Mouse (Mus musculus): ENCODE measurements around the gene Eva1c. TPM values are rescaled to one million over a fixed set of nuclear protein-coding genes. Genes with fewer than 3 reads are reported as not detected.

Gene Eva1c
- 6.1 and 6.4 TPM in 2 replicates for polyA plus RNA-seq (2014; fragmentation: Nextera tagmentation; extraction: Ambion mirVana)

- 70% methylated on average over 7 of the region's 7 CpGs for WGBS
- H3K4me1 ChIP-seq (ENCODE audit: control insufficient read depth, insufficient read depth, low read length), result peaks cover 4% of the 10 kb centered on the region
Measured at GRCm38 (mm10) chr16:90826457-90826856, at the start of gene Eva1c. Gene Eva1c, plus strand, starts transcription at chr16:90826719.

GRCm38 (mm10) chr16:90779783-90780182 lies 46.7 kb upstream of the Eva1c start:
- Histone ChIP-seq H3K4me2 (ENCODE audit: low read length) (no peak overlapping the region), H3K36me3 (ENCODE audit: control insufficient read depth, insufficient read depth, low read length) (peaks cover 87% of the 10 kb centered on the region), H3K4me3 (ENCODE audit: low read depth, low read length) (no peak overlapping the region), H3K27me3 (replicated peaks; ENCODE audit: control insufficient read depth, insufficient read depth, low read length) (no peaks in the 10 kb centered on the region), H3K27ac (ENCODE audit: low read depth, low read length) (no peak overlapping the region), H3K9me3 (replicated peaks; ENCODE audit: control insufficient read depth, low read length) (no peaks in the 10 kb centered on the region), H3K4me1 (ENCODE audit: control insufficient read depth, insufficient read depth, low read length) (no peaks in the 10 kb centered on the region), H3K9ac (ENCODE audit: low read length) (no peak overlapping the region)
- DNase-seq (ENCODE audit: low spot score), result no peak
- no peak for ATAC-seq
- WGBS, result 89% methylated on average over 11 of the region's 11 CpGs

More at GRCm38 (mm10) chr16:90826457-90826856, at the start of gene Eva1c:
- ATAC-seq, result no peak
- no peak for DNase-seq (ENCODE audit: low spot score)
- Histone ChIP-seq H3K36me3 (ENCODE audit: control insufficient read depth, insufficient read depth, low read length) (no peaks in the 10 kb centered on the region), H3K9ac (ENCODE audit: low read length) (no peak within 1 kb of the TSS), H3K4me2 (ENCODE audit: low read length) (no peak within 1 kb of the TSS), H3K4me3 (ENCODE audit: low read depth, low read length) (no peak within 1 kb of the TSS), H3K9me3 (replicated peaks; ENCODE audit: control insufficient read depth, low read length) (no peaks in the 10 kb centered on the region), H3K27ac (ENCODE audit: low read depth, low read length) (no peak within 1 kb of the TSS), H3K27me3 (replicated peaks; ENCODE audit: control insufficient read depth, insufficient read depth, low read length) (peaks cover 10% of the 10 kb centered on the region; the same call in 1 of the 2 replicates)

- DNase-seq (ENCODE audit: low spot score), result no peak
- Histone ChIP-seq H3K4me3 (ENCODE audit: low read depth, low read length) (no peak overlapping the region), H3K9me3 (replicated peaks; ENCODE audit: control insufficient read depth, low read length) (no peaks in the 10 kb centered on the region), H3K36me3 (ENCODE audit: control insufficient read depth, insufficient read depth, low read length) (peaks cover 95% of the 10 kb centered on the region), H3K27ac (ENCODE audit: low read depth, low read length) (no peak overlapping the region), H3K9ac (ENCODE audit: low read length) (no peak overlapping the region), H3K4me1 (ENCODE audit: control insufficient read depth, insufficient read depth, low read length) (no peaks in the 10 kb centered on the region), H3K27me3 (replicated peaks; ENCODE audit: control insufficient read depth, insufficient read depth, low read length) (no peaks in the 10 kb centered on the region), H3K4me2 (ENCODE audit: low read length) (no peak overlapping the region)
- 92% methylated on average over 11 of the region's 11 CpGs for WGBS
- ATAC-seq, result no peak
Measured at GRCm38 (mm10) chr16:90783302-90783701, 43.2 kb upstream of the Eva1c start.

GRCm38 (mm10) chr16:90785257-90785656 lies 41.3 kb upstream of the Eva1c start:
- Histone ChIP-seq H3K27ac (ENCODE audit: low read depth, low read length) (no peak overlapping the region), H3K36me3 (ENCODE audit: control insufficient read depth, insufficient read depth, low read length) (peaks cover 94% of the 10 kb centered on the region), H3K9ac (ENCODE audit: low read length) (no peak overlapping the region), H3K4me2 (ENCODE audit: low read length) (no peak overlapping the region), H3K27me3 (replicated peaks; ENCODE audit: control insufficient read depth, insufficient read depth, low read length) (no peaks in the 10 kb centered on the region), H3K9me3 (replicated peaks; ENCODE audit: control insufficient read depth, low read length) (no peaks in the 10 kb centered on the region), H3K4me1 (ENCODE audit: control insufficient read depth, insufficient read depth, low read length) (no peaks in the 10 kb centered on the region), H3K4me3 (ENCODE audit: low read depth, low read length) (no peak overlapping the region)
- no peak for DNase-seq (ENCODE audit: low spot score)
- WGBS, result 90% methylated on average over 4 of the region's 4 CpGs
- no peak for ATAC-seq

GRCm38 (mm10) chr16:90788580-90788979 lies 37.9 kb upstream of the Eva1c start:
- no peak overlapping the region for H3K4me3 ChIP-seq (ENCODE audit: low read depth, low read length)
- ATAC-seq (no peak), DNase-seq (ENCODE audit: low spot score) (no peak)
- H3K4me1 ChIP-seq (ENCODE audit: control insufficient read depth, insufficient read depth, low read length), result no peaks in the 10 kb centered on the region
- WGBS, result 95% methylated on average over 6 of the region's 6 CpGs
- no peak overlapping the region for H3K9ac ChIP-seq (ENCODE audit: low read length)
- H3K27me3 ChIP-seq (replicated peaks; ENCODE audit: control insufficient read depth, insufficient read depth, low read length), result no peaks in the 10 kb centered on the region
- H3K9me3 ChIP-seq (replicated peaks; ENCODE audit: control insufficient read depth, low read length), result no peaks in the 10 kb centered on the region
- no peak overlapping the region for H3K4me2 ChIP-seq (ENCODE audit: low read length)
- peaks cover 97% of the 10 kb centered on the region for H3K36me3 ChIP-seq (ENCODE audit: control insufficient read depth, insufficient read depth, low read length)
- H3K27ac ChIP-seq (ENCODE audit: low read depth, low read length), result no peak overlapping the region

GRCm38 (mm10) chr16:90790946-90791345 lies 35.6 kb upstream of the Eva1c start:
- 89% methylated on average over 6 of the region's 6 CpGs for WGBS

GRCm38 (mm10) chr16:90792066-90792465 lies 34.5 kb upstream of the Eva1c start:
- DNase-seq (ENCODE audit: low spot score) (no peak), ATAC-seq (no peak)
- Histone ChIP-seq H3K9me3 (replicated peaks; ENCODE audit: control insufficient read depth, low read length) (no peaks in the 10 kb centered on the region), H3K27me3 (replicated peaks; ENCODE audit: control insufficient read depth, insufficient read depth, low read length) (no peaks in the 10 kb centered on the region), H3K4me2 (ENCODE audit: low read length) (no peak overlapping the region), H3K9ac (ENCODE audit: low read length) (no peak overlapping the region), H3K4me1 (ENCODE audit: control insufficient read depth, insufficient read depth, low read length) (no peaks in the 10 kb centered on the region), H3K36me3 (ENCODE audit: control insufficient read depth, insufficient read depth, low read length) (peaks cover 90% of the 10 kb centered on the region), H3K4me3 (ENCODE audit: low read depth, low read length) (no peak overlapping the region), H3K27ac (ENCODE audit: low read depth, low read length) (no peak overlapping the region)
- WGBS, result 89% methylated on average over 5 of the region's 5 CpGs

More at GRCm38 (mm10) chr16:90790946-90791345, 35.6 kb upstream of the Eva1c start:
- H3K4me1 ChIP-seq (ENCODE audit: control insufficient read depth, insufficient read depth, low read length), result no peaks in the 10 kb centered on the region
- H3K4me2 ChIP-seq (ENCODE audit: low read length), result no peak overlapping the region
- H3K27me3 ChIP-seq (replicated peaks; ENCODE audit: control insufficient read depth, insufficient read depth, low read length), result no peaks in the 10 kb centered on the region
- no peak overlapping the region for H3K27ac ChIP-seq (ENCODE audit: low read depth, low read length)
- no peaks in the 10 kb centered on the region for H3K9me3 ChIP-seq (replicated peaks; ENCODE audit: control insufficient read depth, low read length)
- H3K36me3 ChIP-seq (ENCODE audit: control insufficient read depth, insufficient read depth, low read length), result peaks cover 96% of the 10 kb centered on the region
- no peak for ATAC-seq
- no peak overlapping the region for H3K9ac ChIP-seq (ENCODE audit: low read length)
- no peak overlapping the region for H3K4me3 ChIP-seq (ENCODE audit: low read depth, low read length)
- DNase-seq (ENCODE audit: low spot score), result no peak

GRCm38 (mm10) chr16:90792500-90792899 lies 34.0 kb upstream of the Eva1c start:
- WGBS, result 95% methylated on average over 3 of the region's 3 CpGs
- Histone ChIP-seq H3K4me2 (ENCODE audit: low read length) (no peak overlapping the region), H3K27ac (ENCODE audit: low read depth, low read length) (no peak overlapping the region), H3K27me3 (replicated peaks; ENCODE audit: control insufficient read depth, insufficient read depth, low read length) (no peaks in the 10 kb centered on the region), H3K4me1 (ENCODE audit: control insufficient read depth, insufficient read depth, low read length) (no peaks in the 10 kb centered on the region), H3K9me3 (replicated peaks; ENCODE audit: control insufficient read depth, low read length) (no peaks in the 10 kb centered on the region), H3K36me3 (ENCODE audit: control insufficient read depth, insufficient read depth, low read length) (peaks cover 90% of the 10 kb centered on the region), H3K4me3 (ENCODE audit: low read depth, low read length) (no peak overlapping the region), H3K9ac (ENCODE audit: low read length) (no peak overlapping the region)
- DNase-seq (ENCODE audit: low spot score), result no peak
- no peak for ATAC-seq

- DNase-seq (ENCODE audit: low spot score) (no peak), ATAC-seq (no peak)
- Histone ChIP-seq H3K4me1 (ENCODE audit: control insufficient read depth, insufficient read depth, low read length) (no peaks in the 10 kb centered on the region), H3K9ac (ENCODE audit: low read length) (no peak overlapping the region), H3K9me3 (replicated peaks; ENCODE audit: control insufficient read depth, low read length) (no peaks in the 10 kb centered on the region), H3K27me3 (replicated peaks; ENCODE audit: control insufficient read depth, insufficient read depth, low read length) (no peaks in the 10 kb centered on the region), H3K27ac (ENCODE audit: low read depth, low read length) (no peak overlapping the region), H3K4me3 (ENCODE audit: low read depth, low read length) (no peak overlapping the region), H3K36me3 (ENCODE audit: control insufficient read depth, insufficient read depth, low read length) (peaks cover 83% of the 10 kb centered on the region), H3K4me2 (ENCODE audit: low read length) (no peak overlapping the region)
Measured at GRCm38 (mm10) chr16:90794708-90795107, 31.8 kb upstream of the Eva1c start.
